Mouse (Mus musculus): ENCODE measurements at regions not wholly inside any gene's neighbourhood (a gene's known extent, or its start where the extent isn't known, plus 50 kb on each side); places are given as distances from the start of the nearest gene placed in this dataset.
A peak's percentile ranks its signal among the peaks of the same experiment; 100 is the strongest.

GRCm38 (mm10) chr1:39047316-39047715 lies 61.9 kb downstream of the Pdcl3 start:
- Histone ChIP-seq H3K9me3 (peaks cover 20% of the 10 kb centered on the region), H3K4me1 (no peaks in the 10 kb centered on the region), H3K4me2 (no peak overlapping the region), H3K27me3 (replicated peaks) (no peaks in the 10 kb centered on the region), H3K9ac (no peak overlapping the region), H3K4me3 (no peak overlapping the region), H3K36me3 (no peaks in the 10 kb centered on the region), H3K27ac (replicated peaks) (no peak overlapping the region)
- WGBS, result 90% methylated on average over 6 of the region's 6 CpGs
- no peak for ATAC-seq (ENCODE audit: extremely low read depth, insufficient number of reproducible peaks, low FRiP score, low TSS enrichment)

- Histone ChIP-seq H3K4me3 (no peak overlapping the region), H3K36me3 (no peaks in the 10 kb centered on the region), H3K9ac (no peak overlapping the region), H3K4me2 (no peak overlapping the region), H3K9me3 (no peaks in the 10 kb centered on the region), H3K27me3 (replicated peaks) (no peaks in the 10 kb centered on the region), H3K4me1 (no peaks in the 10 kb centered on the region), H3K27ac (replicated peaks) (no peak overlapping the region)
- 80% methylated on average over 6 of the region's 6 CpGs for WGBS
- ATAC-seq (ENCODE audit: extremely low read depth, insufficient number of reproducible peaks, low FRiP score, low TSS enrichment), result no peak
These were observed 71.9 kb downstream of the Pdcl3 start for GRCm38 (mm10) chr1:39057304-39057703.

GRCm38 (mm10) chr1:39062509-39062908 lies 77.1 kb downstream of the Pdcl3 start:
- ATAC-seq (ENCODE audit: extremely low read depth, insufficient number of reproducible peaks, low FRiP score, low TSS enrichment), result no peak
- Histone ChIP-seq H3K4me1 (peaks cover 6% of the 10 kb centered on the region; the same call in 1 of the 2 replicates), H3K4me3 (no peak overlapping the region), H3K4me2 (no peak overlapping the region), H3K9ac (no peak overlapping the region), H3K27me3 (replicated peaks) (no peaks in the 10 kb centered on the region), H3K36me3 (no peaks in the 10 kb centered on the region), H3K9me3 (no peaks in the 10 kb centered on the region), H3K27ac (replicated peaks) (no peak overlapping the region)
- 88% methylated on average over 6 of the region's 6 CpGs for WGBS

- Histone ChIP-seq H3K27me3 (replicated peaks) (no peaks in the 10 kb centered on the region), H3K9me3 (no peaks in the 10 kb centered on the region), H3K4me1 (peaks cover 6% of the 10 kb centered on the region; the same call in 1 of the 2 replicates), H3K27ac (replicated peaks) (no peak overlapping the region), H3K36me3 (no peaks in the 10 kb centered on the region), H3K4me2 (no peak overlapping the region), H3K4me3 (no peak overlapping the region), H3K9ac (0 out of 2 replicates have a peak overlapping the region, but pooled peaks have one; percentile 28)
- WGBS, result 49% methylated on average over 13 of the region's 13 CpGs
- ATAC-seq (ENCODE audit: extremely low read depth, insufficient number of reproducible peaks, low FRiP score, low TSS enrichment), result no peak
These were observed 78.4 kb downstream of the Pdcl3 start for GRCm38 (mm10) chr1:39063666-39064385.

GRCm38 (mm10) chr1:39064781-39065180 lies 79.4 kb downstream of the Pdcl3 start:
- Histone ChIP-seq H3K27ac (replicated peaks) (no peak overlapping the region), H3K9ac (no peak overlapping the region), H3K4me2 (no peak overlapping the region), H3K9me3 (no peaks in the 10 kb centered on the region), H3K27me3 (replicated peaks) (no peaks in the 10 kb centered on the region), H3K4me1 (peaks cover 6% of the 10 kb centered on the region; the same call in 1 of the 2 replicates), H3K36me3 (no peaks in the 10 kb centered on the region), H3K4me3 (no peak overlapping the region)
- 85% methylated on average over 3 of the region's 3 CpGs for WGBS
- no peak for ATAC-seq (ENCODE audit: extremely low read depth, insufficient number of reproducible peaks, low FRiP score, low TSS enrichment)

GRCm38 (mm10) chr1:39067901-39068300 lies 82.5 kb downstream of the Pdcl3 start:
- Histone ChIP-seq H3K4me2 (no peak overlapping the region), H3K27me3 (replicated peaks) (no peaks in the 10 kb centered on the region), H3K9me3 (no peaks in the 10 kb centered on the region), H3K36me3 (no peaks in the 10 kb centered on the region), H3K9ac (no peak overlapping the region), H3K4me1 (peaks cover 6% of the 10 kb centered on the region), H3K27ac (replicated peaks) (no peak overlapping the region), H3K4me3 (no peak overlapping the region)
- ATAC-seq (ENCODE audit: extremely low read depth, insufficient number of reproducible peaks, low FRiP score, low TSS enrichment), result no peak
- 51% methylated on average over 3 of the region's 3 CpGs for WGBS

GRCm38 (mm10) chr1:39069086-39069655 lies 83.8 kb downstream of the Pdcl3 start:
- no peak for ATAC-seq (ENCODE audit: extremely low read depth, insufficient number of reproducible peaks, low FRiP score, low TSS enrichment)
- Histone ChIP-seq H3K27ac (replicated peaks) (no peak overlapping the region), H3K9me3 (no peaks in the 10 kb centered on the region), H3K4me3 (no peak overlapping the region), H3K4me1 (peaks cover 3% of the 10 kb centered on the region; the same call in 1 of the 2 replicates), H3K27me3 (replicated peaks) (no peaks in the 10 kb centered on the region), H3K9ac (no peak overlapping the region), H3K4me2 (no peak overlapping the region), H3K36me3 (no peaks in the 10 kb centered on the region)
- 46% methylated on average over 11 of the region's 11 CpGs for WGBS

GRCm38 (mm10) chr1:39069676-39070075 lies 84.3 kb downstream of the Pdcl3 start:
- Histone ChIP-seq H3K27ac (replicated peaks) (no peak overlapping the region), H3K4me2 (no peak overlapping the region), H3K4me3 (no peak overlapping the region), H3K9ac (no peak overlapping the region), H3K9me3 (no peaks in the 10 kb centered on the region), H3K36me3 (no peaks in the 10 kb centered on the region), H3K4me1 (peaks cover 3% of the 10 kb centered on the region; the same call in 1 of the 2 replicates), H3K27me3 (replicated peaks) (no peaks in the 10 kb centered on the region)
- ATAC-seq (ENCODE audit: extremely low read depth, insufficient number of reproducible peaks, low FRiP score, low TSS enrichment), result no peak
- 60% methylated on average over 7 of the region's 7 CpGs for whole genome bisulfite sequencing

GRCm38 (mm10) chr1:39075966-39076365 lies 90.6 kb downstream of the Pdcl3 start:
- Histone ChIP-seq H3K27ac (replicated peaks) (no peak overlapping the region), H3K4me3 (no peak overlapping the region), H3K9ac (no peak overlapping the region), H3K36me3 (no peaks in the 10 kb centered on the region), H3K27me3 (replicated peaks) (no peaks in the 10 kb centered on the region), H3K9me3 (no peaks in the 10 kb centered on the region), H3K4me2 (no peak overlapping the region), H3K4me1 (peaks cover 3% of the 10 kb centered on the region; the same call in 1 of the 2 replicates)
- 77% methylated on average over 5 of the region's 5 CpGs for WGBS
- no peak for ATAC-seq (ENCODE audit: extremely low read depth, insufficient number of reproducible peaks, low FRiP score, low TSS enrichment)

GRCm38 (mm10) chr1:39078584-39079315 lies 93.3 kb downstream of the Pdcl3 start:
- no peaks in the 10 kb centered on the region for H3K36me3 ChIP-seq
- no peak overlapping the region for H3K9ac ChIP-seq
- WGBS, result 56% methylated on average over 4 of the region's 4 CpGs
- no peaks in the 10 kb centered on the region for H3K27me3 ChIP-seq (replicated peaks)
- H3K4me1 ChIP-seq, result no peaks in the 10 kb centered on the region
- no peak overlapping the region for H3K4me2 ChIP-seq
- H3K4me3 ChIP-seq, result no peak overlapping the region
- H3K9me3 ChIP-seq, result no peaks in the 10 kb centered on the region
- no peak overlapping the region for H3K27ac ChIP-seq (replicated peaks)
- no peak for ATAC-seq (ENCODE audit: extremely low read depth, insufficient number of reproducible peaks, low FRiP score, low TSS enrichment)

- Histone ChIP-seq H3K4me1 (0 out of 2 replicates have a peak, but pooled peaks cover 4% of the 10 kb centered on the region), H3K27ac (replicated peaks) (no peak overlapping the region), H3K27me3 (replicated peaks) (no peaks in the 10 kb centered on the region), H3K9ac (no peak overlapping the region), H3K4me2 (no peak overlapping the region), H3K36me3 (no peaks in the 10 kb centered on the region), H3K9me3 (no peaks in the 10 kb centered on the region), H3K4me3 (no peak overlapping the region)
- WGBS, result 76% methylated on average over 7 of the region's 7 CpGs
- no peak for ATAC-seq (ENCODE audit: extremely low read depth, insufficient number of reproducible peaks, low FRiP score, low TSS enrichment)
These were observed 98.8 kb downstream of the Pdcl3 start for GRCm38 (mm10) chr1:39083911-39084826.

Measured in heart, embryonic 13.5 days (tissue).